Mouse (Mus musculus): ENCODE data around the gene Gak.
A peak's percentile ranks its signal among the peaks of the same experiment; 100 is the strongest.
"Not testable (repeated sequence)": the region's sequence is repeated elsewhere in the genome, so short reads cannot be mapped to it uniquely, and the experiment has no call there.

The Gak gene

GRCm38 (mm10) chr5:108655891-108656650 lies 26.5 kb upstream of the Gak start:
- no peak for DNase-seq (ENCODE audit: low read depth, low spot score)

GRCm38 (mm10) chr5:108655381-108655780 lies 25.8 kb upstream of the Gak start:
- no peak for DNase-seq (ENCODE audit: low read depth, low spot score)

- no peak for DNase-seq (ENCODE audit: low read depth, low spot score)
Measured at GRCm38 (mm10) chr5:108654444-108654990, 25.0 kb upstream of the Gak start.

- no peak for DNase-seq (ENCODE audit: low read depth, low spot score)
Measured at GRCm38 (mm10) chr5:108653341-108653740, 23.8 kb upstream of the Gak start.

- DNase-seq (ENCODE audit: low read depth, low spot score), result peak; percentile 46
Measured at GRCm38 (mm10) chr5:108651823-108652222, 22.3 kb upstream of the Gak start.

- no peak for DNase-seq (ENCODE audit: low read depth, low spot score)
Measured at GRCm38 (mm10) chr5:108651136-108651720, 21.7 kb upstream of the Gak start.

GRCm38 (mm10) chr5:108650341-108650740 lies 20.8 kb upstream of the Gak start:
- DNase-seq (ENCODE audit: low read depth, low spot score), result no peak

GRCm38 (mm10) chr5:108648937-108649576 lies 19.5 kb upstream of the Gak start:
- DNase-seq (ENCODE audit: low read depth, low spot score), result no peak

GRCm38 (mm10) chr5:108647820-108648465 lies 18.4 kb upstream of the Gak start:
- no peak for DNase-seq (ENCODE audit: low read depth, low spot score)

GRCm38 (mm10) chr5:108647311-108647710 lies 17.8 kb upstream of the Gak start:
- no peak for DNase-seq (ENCODE audit: low read depth, low spot score)

- no peak for DNase-seq (ENCODE audit: low read depth, low spot score)
Measured at GRCm38 (mm10) chr5:108646343-108646660, 16.7 kb upstream of the Gak start.

- peak; percentile 48 for DNase-seq (ENCODE audit: low read depth, low spot score)
Measured at GRCm38 (mm10) chr5:108645651-108646342, 16.2 kb upstream of the Gak start.

GRCm38 (mm10) chr5:108643674-108644073 lies 14.1 kb upstream of the Gak start:
- DNase-seq (ENCODE audit: low read depth, low spot score), result no peak

- no peak for DNase-seq (ENCODE audit: low read depth, low spot score)
Measured at GRCm38 (mm10) chr5:108636172-108636571, 6.6 kb upstream of the Gak start.

- DNase-seq (ENCODE audit: low read depth, low spot score), result not testable (repeated sequence)
Measured at GRCm38 (mm10) chr5:108634088-108634487, 4.5 kb upstream of the Gak start.

- DNase-seq (ENCODE audit: low read depth, low spot score), result no peak
Measured at GRCm38 (mm10) chr5:108633676-108634075, 4.1 kb upstream of the Gak start.

- DNase-seq (ENCODE audit: low read depth, low spot score), result no peak
Measured at GRCm38 (mm10) chr5:108628891-108629633, 493 bp downstream of the Gak start.

GRCm38 (mm10) chr5:108626050-108626660 lies 3.4 kb downstream of the Gak start:
- no peak for DNase-seq (ENCODE audit: low read depth, low spot score)

- DNase-seq (ENCODE audit: low read depth, low spot score), result no peak
Measured at GRCm38 (mm10) chr5:108621870-108622269, 7.7 kb downstream of the Gak start.

GRCm38 (mm10) chr5:108610426-108610825 lies 19.1 kb downstream of the Gak start:
- no peak for DNase-seq (ENCODE audit: low read depth, low spot score)
